Mouse (Mus musculus) frontal cortex, adult 2 months (tissue): ENCODE measurements around the gene Ugt1a6b. TPM values are rescaled to one million over a fixed set of nuclear protein-coding genes. Genes with fewer than 3 reads are reported as not detected.
"Not testable (repeated sequence)": the region's sequence is repeated elsewhere in the genome, so short reads cannot be mapped to it uniquely, and the experiment has no call there.

ENCODE experiments used
- DNase-seq, 2 experiments: peaks; one replicate each; pipeline ENCODE4 v3.0.0; 2022; ENCODE audit warnings: low spot score in 1 of 2; ENCODE audit errors: extremely low spot score in 1 of 2
- polyA plus RNA-seq: library from polyadenylated mRNA; depleted of rRNA; stranded (reverse); fragments of >200 nt; gene quantifications from 2 replicates; pipeline ENCODE4 v1.2.3, GENCODE M21; 2012

Ugt1a6b gene
- polyA plus RNA-seq, 1 experiment = 0.08 TPM

DNA sequence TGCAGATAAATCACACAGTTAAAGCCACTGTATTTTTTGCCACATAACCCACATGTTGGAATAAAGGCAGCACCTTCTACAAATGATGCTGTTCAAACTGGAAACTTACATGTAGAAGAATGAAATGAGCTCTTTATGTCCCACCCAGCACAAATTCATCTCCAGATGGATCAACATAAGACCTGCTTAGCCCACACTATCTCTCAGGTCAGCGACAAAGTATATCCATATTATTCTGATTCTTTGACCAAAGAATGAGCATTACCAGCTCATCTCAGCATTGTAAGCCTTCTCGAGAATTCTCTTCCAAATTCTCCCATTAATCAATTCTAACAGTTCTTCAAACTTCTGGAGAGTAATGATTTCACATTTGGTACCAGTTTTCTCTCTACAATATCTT lies 119.2 kb downstream of the Ugt1a6b start:
- DNase-seq = no peak

DNA sequence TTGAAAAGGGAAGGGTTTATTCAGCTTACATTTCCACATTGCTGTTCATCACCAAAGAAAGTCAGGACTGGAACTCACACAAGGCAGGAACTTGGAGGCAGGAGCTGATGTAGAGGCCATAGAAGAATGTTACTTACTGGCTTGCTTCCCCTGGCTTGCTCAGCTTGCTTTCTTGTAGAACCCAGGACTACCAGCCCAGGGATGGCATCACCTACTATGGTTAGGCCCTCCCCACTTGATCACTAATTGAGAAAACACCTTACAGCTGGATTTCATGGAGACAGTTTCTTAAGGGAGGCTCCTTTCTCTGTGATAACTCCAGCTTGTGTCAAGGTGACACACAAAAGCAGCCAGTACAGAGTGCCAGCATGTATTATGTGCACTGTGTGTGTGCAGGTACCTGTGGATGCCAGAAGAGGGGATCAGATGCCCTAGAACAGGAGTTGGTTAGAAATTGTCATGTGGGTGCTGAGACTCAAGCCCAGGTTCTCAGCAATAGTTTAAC lies 120.0 kb downstream of the Ugt1a6b start:
- not testable (repeated sequence) for DNase-seq

DNA sequence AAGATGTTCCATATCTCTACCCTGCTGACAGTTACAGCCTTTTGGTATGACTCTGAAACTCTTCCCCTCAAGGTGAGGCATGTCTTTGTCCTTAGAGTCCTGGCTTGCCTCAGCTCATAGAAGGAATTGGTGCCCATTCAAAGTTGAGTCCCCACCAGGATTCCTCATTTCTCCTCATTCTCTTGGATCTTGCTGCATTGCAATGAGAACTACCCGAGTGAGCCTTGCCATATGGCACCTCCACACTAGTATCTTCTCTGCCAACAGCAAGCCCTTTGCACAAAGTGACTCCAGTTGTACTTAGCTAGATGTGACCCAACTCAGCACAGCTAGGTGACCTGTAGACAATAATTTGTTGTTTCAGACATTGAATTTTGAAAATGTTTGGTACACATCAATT lies 120.5 kb downstream of the Ugt1a6b start:
- DNase-seq = no peak

DNA sequence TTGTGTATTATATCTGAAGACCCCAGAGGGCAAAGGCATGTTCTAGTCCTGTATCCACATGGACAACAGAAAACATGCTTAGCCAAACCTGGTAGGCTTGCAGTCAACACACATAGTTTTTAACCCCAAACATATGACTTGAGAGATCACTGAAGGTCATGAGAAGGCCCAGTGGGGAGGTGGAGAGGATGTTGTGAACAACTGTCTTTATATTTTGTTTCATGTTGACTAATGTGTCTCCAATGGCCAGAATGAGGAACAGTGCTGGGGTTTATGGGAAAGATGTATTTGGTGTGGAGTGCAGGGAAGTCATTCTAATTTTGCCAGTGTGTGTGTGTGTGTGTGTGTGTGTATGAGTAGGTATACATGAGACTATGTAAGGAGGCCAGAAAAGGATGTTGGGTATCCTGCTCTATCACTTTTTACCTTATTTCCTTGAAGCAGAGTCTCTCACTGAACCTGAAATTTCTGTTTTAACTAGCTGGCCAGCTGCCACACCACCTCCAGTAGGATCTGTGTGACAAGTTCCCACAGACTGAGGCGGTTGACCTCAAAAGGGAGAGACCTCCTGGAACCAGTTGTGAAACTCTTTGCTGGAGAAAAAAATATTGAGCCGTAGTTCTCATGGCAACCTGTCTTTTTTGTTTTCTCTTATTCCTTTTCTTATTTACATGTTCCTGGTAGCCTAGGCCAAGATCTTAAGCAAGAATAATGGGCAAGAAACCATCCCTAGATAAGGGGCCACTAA lies 121.2 kb downstream of the Ugt1a6b start:
- no peak for DNase-seq

DNA sequence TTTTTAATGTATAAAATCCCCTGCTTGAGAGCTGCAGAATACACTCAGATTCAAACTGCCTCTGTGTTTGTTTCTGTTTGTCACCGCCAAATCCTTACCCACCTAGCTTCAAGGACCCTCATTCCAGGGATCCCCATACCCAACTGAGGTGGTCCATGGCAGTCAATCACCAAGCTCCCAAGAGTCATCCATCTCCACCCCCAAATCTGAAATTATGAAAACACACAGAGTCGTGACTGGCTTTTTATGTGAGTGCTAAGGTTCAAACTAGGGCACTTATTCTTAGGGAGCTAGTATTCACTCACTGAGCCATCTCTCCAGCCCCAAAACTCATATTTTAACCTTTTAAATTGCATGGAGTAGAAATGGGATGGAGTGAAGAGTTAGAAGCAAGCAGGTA lies 122.2 kb downstream of the Ugt1a6b start:
- DNase-seq = not testable (repeated sequence)

DNA sequence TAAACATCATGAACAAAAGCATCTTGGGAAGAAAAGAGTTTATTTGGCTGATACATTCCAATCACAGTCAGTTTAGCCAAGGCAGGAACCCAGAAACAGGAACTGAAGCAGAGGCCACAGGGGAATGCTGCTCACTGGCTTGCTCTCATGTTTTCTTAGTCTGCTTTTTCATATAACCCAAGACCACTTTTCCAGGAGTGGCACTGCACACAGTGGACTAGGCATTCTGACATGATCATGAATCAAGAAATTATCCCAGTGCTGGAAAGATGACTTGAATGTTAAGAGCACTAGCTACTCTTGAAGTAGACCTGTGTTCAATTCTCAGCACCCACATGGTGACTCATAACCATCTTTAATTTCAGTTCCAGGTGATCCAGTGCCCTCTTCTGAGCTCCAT lies 122.7 kb downstream of the Ugt1a6b start:
- no peak for DNase-seq

DNA sequence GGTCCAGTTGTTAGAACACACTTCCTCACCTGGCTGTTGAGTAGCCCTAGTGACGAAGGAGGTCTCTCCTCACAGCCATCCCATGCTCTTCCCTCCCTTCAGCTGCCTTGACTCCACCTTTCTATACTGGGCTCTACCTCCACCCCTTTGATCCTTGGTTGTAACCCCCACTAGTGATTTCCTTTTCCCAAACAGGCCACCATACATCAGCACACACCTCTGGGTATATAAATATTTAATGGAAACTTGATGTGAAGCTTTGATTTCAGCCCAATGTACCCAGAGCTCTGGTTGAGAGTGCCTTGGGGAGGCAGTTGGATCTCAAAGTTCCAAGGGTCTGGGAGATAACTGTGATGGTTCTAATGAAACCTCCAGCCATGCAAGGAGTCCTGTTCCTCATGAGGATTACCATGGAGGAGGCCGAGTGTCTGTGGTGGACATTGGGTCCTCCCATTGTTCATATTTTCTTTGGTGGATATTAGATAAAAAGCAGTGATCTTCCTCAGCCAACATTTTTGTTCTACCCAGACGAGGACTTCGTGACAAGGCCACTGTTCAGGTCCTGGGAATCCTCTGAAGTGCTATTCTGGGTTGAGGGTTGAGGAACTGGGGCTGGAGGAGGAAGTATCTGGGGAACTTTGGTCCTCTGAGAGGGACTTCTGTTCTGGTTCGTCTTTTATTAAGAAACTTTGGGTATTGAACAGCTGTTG lies 123.8 kb downstream of the Ugt1a6b start, which contains the start of gene Mroh2a:
Gene Mroh2a (plus strand): TSS at position 317 of the 710 bp plus-strand sequence.
- DNase-seq = no peak

DNA sequence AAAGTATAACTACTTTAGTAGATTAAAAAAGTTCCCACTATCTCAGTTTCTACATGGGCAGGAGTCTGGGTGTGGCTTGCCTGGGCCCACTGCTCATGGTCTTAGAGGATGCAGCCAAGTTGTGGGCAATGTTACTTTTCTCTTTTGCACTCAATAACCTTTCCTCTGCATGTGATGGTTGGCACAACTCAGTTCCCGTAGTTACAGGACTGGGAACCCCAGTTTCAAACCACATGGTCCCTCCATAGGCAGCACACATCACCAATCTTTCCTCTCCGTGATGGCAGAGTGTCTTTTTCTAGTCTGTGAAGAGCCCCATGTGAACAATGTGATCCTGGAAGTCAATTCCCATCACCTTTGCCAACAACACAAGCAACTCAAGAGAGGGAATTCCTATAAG lies 124.4 kb downstream of the Ugt1a6b start:
- no peak for DNase-seq

DNA sequence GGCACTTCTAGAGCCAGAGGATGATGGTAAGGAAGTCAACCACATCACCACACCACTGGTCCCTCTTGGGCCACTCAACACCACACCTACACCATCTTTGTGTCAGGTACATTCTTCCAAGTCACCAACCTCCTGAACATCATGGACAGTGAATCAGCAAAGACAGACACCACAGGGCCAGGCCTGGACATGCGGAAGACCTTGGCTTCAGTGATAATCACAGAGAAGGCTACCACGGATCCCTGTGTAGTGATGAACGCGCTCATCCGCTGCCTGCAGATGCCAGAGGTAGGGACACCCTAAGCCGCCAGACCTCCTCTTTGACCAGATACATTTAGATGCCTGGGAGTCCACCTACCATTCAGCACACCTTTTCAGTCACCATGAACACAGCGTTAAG lies 125.1 kb downstream of the Ugt1a6b start:
- DNase-seq = no peak

DNA sequence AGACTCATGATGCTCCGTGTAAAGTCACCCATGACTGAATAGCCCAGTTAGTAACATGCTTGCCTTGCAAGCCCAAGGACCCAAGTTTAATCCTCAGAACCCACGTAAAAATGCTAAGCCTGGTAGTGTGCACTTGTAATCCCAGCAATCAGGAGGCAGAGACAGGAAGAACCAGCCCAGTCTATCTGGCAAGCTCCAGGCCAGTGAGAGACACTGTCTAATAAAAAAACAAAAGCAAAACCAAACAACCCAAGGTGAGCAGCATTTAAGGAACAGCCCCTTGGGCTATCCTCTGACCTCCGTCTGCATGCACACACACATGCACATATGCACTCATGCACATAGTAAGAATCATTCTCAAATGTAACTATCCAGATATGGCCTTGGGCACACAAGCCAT lies 126.5 kb downstream of the Ugt1a6b start:
- no peak for DNase-seq

DNA sequence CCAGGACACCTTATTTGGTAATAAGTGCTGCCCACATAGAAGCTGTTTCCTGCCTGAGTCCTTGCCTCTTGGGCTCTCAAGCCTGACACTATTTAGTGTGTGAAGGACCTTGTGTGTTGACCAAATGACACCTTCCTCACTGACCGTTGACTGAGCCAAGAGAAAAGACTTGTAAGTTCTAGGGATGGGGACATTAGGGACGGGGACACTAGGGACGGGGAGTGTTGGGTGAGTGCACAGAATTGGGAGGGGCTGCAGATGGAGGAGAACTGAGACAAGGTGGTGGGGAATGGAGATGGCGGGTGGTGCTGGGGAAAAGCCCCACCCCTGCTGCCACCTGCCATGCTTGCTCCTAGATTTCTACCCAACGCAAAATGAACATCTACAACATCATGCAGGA lies 126.9 kb downstream of the Ugt1a6b start:
- DNase-seq = no peak

DNA sequence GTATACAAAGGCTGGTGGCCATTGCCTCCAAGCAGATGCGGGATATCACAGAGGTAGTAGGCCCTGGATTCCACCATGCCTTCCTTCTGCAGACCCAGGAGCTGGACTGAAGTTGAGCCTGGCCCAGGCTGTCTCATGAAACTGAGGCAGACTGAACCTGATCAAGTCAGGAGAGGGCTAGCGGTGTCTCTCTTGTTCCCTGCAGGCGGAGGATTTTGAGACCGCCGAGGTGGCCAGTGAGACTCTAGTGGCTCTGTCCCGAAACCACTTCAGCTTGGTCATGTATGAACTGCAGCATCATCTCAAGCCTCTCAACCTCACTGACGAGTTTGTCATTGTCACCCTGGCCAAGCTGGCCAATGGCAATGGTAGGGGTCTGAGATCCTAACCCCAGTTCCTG lies 127.4 kb downstream of the Ugt1a6b start:
- no peak for DNase-seq

DNA sequence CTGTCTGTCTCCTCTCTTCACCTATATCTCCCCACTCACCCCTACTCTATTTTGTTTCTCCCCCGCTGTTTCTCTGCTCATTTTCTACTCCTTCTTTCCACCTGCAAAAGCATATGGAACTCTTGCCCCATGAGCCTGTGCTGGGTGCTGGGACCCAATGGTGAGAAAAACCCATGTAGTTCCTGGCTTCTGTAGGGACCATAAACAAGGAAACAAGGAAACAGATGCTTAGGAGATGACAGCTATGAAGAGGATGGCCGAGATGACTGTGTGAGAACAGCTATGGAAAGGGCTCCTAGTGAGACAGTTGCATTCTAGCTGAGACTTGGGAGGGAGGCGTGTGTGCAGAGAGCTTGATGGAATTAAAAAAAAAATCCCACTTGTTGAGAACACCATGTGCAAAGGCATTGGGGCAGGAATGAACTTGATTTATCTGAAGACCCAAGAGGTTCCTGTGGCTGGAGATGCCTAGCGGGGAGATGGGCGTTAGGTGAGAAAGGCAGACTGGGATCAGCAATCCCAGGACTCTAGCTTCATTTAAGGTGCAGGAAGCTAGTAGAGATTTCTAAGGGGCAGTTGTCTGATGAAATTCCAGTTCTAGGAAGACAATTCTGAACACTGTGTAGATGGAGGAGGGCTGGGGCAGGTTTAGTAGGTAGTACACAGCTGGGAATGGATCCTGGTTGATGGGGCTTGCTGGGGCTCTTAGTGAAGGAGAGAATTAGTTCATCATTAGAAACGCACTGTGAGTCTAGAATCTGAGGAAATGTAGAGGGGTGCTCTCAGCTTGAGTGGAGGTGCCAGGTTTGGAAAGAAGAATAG lies 128.1 kb downstream of the Ugt1a6b start:
- DNase-seq = no peak

DNA sequence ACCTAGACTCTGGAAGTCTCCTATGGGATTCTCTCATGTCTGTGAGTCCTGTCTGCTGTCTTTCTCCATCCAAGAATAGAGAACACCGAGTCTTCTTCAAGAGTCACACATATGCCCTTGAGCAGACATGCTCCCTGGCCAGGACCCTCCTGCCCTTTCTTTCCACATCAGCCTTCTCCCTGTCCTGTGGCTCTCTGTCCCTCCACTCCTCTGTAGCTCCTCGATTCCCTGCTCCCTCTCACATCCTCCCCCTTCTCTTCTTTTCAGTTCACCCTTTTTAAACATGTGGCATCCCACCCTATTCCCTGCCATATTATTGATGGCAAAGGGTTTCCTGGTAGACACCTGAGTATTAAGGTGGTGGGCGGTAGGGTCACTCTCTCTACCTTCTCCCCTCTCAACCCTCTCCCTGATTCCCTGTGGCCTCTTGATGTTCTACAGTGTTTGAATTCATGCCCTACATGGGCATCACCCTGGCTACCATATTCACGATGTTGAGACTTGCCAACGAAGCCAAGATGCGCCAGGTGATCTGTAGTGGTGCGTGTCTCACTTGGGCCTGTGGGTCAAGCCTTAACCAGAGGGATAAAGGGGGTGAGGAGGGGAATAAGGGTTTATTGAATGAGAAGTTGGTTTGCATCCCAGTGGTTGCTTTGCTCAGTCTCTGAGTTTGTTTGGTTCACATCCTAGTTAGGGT lies 128.9 kb downstream of the Ugt1a6b start:
- DNase-seq = no peak

DNA sequence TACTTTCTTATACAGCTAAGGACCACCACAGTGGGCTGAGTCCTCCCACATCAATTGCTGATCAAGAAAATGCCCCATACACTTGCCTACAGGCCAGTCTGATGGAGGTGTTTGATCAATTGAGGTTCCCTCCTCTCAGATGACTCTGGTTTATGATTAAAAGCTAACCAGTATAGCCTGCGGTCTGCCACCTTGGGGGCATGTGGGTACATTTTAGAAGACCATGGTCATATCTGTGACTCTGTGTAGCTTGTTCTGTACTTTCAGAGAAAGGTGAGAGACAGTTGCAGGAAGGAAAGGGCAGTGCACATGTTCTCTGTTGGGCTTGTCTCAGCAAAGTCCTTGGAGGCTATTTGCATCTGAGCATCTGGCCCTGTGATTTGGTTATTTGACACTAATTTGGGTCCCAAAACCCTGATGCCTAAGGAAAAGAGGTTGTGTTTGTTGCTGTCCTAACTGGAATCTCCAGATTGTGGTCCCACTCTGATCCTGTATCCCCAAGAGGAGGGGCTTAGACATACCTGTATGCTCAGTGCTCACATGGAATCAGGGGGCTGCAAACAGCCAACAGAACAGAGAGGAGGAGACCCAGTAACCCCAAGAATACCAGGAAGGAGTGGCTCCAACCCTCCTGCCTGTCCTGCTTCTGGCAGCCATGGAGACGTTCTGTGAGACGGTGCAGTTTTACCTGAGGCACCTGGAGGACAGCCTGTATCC lies 129.8 kb downstream of the Ugt1a6b start:
- DNase-seq = no peak

DNA sequence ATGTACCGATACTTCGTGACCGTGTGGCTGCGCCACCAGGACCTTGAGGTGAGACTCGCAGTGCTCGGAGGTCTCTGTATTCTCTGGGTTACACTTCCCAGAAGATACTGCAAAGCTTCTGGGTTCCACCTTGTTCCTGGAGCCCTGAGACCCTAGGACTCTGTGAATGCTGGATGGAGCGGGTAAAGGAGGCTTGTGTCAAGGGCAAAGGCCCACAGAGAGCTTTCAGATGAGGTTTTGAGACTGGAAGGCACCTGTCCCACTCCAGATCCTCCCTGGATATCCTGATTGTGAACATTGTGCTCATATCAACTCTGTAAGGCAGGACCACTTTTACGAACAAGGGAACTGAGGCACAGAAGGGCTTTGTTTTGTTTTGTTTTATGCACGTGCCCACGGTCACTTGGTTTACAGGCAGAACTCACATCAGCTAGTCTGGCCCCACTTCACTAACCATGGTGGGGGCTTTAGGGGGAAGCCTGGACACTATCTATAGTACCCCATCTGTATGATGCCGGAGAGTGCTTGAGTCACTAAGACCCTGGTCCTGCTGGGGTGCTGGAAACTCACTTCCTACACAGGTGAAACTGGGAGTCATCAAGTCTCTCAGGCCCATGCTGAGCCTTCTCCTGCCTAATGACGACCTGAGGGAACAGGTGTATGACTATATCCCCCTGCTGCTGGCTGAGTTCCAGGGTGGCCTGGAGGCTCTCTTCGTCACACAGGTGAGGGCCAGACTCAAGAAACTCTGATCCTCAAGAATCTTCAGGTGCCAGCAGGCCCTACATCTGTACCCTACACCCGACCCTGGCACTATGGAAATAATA lies 130.6 kb downstream of the Ugt1a6b start:
- DNase-seq = no peak

DNA sequence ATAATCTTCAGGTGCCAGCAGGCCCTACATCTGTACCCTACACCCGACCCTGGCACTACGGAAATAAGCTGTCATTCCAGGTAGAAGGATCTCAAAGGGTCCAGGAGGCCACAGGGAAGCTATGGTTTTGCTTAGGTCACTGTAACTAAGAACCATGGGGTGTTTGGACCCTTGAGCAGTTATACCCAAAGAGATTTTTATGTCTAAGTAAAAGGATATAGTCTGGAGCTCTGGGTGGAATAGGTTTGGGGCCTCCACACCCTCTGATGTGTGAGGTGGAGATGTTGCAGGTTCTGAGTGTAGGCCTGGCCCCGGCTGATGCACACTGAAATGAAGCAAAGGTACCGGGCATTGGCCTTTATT lies 131.2 kb downstream of the Ugt1a6b start:
- no peak for DNase-seq

DNA sequence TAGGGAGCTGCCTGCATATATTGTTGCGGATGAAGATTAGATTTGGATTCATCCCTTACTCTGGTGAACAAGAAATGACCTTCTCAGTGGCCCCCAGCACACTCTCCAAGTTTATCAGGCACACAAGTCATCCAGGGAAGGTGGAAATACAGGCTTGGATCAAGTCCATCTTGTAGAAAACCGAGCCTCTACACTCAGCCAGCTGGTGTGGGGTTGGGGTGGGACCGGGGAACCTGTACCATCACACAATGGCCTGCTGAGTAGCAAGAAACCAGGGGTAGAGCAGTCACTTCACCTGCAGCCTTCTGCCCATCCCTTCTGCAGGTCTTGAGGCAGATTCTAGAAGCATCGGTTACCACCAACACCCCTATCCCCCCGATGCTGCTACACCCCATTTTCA lies 131.6 kb downstream of the Ugt1a6b start:
- DNase-seq = no peak
